Mouse (Mus musculus) fibroblast of lung, adult 2 months (primary cell): ENCODE measurements around the gene Tgfb1.
"Not testable (repeated sequence)": the region's sequence is repeated elsewhere in the genome, so short reads cannot be mapped to it uniquely, and the experiment has no call there.

Experiments
- DNase-seq: peaks from one replicate; pipeline ENCODE4 v3.0.0-alpha.2; 2011; ENCODE audit warnings: low read depth

Tgfb1 gene

DNA sequence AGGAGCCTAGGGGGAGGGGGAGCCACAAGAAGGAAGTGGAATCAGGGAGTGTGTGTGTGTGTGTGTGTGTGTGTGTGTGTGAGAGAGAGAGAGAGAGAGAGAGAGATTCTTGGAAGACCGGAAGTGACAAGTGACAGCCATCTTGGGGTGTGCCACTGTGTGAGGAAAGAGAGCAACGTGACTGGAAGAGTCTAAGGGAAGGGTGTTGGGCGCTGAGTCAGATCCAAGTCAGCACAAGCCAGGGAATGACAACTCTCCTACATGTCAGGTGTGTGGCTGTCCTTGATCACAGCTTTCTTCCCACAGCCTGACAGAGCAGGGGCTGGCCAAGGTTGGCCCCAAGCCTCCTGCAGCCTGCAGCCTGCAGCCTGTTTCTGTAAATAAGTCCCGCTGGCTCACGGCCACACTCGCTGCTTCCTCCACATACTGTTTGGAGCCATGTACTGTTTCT, 19.0 kb downstream of the Tgfb1 start:
- no peak for DNase-seq

DNA sequence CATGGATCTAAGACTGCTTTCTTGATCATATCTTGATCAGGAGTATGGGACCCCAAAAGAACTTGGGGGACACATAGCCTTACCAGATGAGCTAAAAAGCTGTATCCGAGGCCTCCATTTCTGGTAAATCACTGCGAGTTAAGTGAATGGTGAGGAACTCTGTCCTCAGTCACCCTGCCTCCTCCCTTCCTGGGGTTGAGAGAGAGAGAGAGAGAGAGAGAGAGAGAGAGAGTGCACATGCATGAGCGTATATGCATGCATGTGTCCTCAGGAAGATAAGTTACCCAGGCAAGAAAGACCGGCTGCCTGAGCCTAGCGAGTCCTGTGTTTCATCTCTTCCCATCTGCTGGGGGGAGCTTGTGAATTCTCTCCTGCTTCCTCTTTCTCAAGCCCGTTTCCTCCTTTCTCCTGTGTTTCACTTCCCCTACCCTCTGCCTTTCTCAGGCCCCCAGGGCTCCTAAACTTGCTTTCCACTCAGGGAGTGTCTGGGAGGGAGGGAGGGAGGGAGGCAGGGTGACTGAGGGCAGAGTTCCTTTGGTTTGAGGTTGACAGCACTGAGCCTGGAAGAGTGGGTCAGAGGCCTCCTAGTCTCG, 19.9 kb downstream of the Tgfb1 start:
- DNase-seq = no peak

DNA sequence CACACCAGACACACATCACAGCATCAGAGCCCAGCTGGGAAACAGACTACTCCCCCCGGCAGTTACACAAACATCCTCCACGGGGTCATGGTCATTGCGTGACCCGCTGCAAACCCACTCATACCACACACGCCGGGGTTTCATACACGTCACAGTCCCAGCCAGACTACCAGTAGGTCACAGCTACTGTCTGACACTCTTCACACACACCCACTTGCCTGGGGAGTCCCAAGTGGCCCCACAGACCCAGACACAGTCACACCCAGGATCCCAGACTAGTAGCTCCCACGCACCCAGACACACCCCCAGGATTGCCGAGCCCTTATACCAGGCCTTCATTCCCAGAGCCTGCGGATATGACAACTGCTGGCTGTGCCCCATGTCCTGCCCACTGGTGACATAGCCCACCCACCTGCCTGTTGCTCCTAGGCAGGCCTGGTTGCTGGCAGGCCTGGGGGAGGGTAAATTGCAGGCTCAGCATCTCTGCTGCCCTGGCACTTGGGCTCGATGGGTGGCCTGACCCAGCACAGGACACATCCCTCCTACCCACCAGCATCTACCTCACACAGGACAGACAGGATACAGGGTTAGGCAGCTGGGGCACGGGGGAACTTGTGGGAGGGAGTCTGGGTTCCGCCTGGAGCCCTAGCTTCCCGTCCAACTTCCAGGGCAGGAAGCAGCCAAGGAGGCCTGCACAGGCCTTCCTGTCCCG, 20.9 kb downstream of the Tgfb1 start:
- peak; percentile 71 for DNase-seq

DNA sequence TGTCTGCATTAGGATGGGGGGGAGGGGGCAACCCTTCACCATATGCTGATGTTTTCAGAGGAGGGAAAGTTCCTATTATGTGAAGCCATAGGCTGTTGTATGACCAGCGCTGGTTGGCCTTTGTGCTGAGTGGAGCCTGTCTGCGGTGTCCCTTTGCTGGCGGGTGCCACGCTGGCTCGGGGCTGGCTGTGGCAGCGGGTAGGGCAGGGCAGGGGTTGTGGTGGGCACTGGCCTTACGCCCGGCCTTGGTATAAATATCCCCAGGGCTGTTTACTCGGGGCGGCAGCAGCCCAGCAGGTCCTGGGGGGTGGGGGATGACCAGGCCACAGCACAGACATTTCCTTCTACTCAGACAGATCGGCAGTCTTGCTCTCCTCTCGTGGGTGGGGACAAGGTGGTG, 23.2 kb downstream of the Tgfb1 start:
- no peak for DNase-seq

DNA sequence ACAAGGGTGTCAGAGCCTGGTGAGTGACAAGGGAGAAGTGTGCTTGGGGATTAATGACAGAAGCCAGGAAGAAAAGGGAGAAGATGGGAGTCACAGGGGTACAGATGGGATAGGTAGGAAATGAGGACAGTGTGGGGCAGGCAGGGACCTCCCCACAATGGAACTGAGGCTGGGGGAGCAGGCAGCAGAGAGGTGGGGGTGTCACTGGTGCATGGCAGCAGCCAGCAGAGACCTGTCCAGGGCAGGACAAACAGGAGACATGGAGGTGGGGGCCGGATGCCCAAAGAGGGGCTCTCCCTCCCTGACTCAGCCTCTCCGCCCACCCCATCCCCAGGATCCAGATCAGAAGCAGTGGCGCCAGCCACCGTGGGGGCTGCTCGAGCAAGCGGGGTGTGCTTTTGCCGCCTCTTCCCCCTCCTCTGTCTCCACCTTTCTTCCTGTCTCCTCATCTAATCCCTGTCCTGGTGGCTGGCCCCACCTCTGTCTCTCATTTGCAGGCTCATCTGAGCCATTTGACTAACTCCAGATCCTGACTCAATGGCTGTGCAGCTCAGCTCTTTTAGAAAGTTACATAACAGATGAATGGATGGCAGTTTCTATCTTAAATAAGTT, 23.8 kb downstream of the Tgfb1 start:
- no peak for DNase-seq

DNA sequence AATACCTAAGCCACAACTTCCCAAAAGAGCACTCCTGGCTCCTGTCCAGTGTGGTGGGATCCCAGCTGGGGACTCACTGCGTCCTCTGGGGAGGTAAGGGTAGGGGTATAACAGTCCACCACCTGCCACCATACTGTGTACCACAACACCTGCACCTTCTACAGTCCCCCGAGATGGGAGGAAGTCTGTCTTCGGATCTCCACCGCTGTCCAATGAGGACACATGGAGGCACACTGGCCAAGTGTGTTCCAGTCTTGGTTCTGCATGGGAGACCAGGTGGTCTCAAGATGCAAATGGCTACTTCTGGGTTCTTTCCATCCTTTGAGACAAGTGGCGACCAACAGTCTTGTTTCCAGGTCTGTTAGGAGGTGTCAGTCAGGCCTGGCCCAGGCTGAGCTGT, 24.4 kb downstream of the Tgfb1 start:
- DNase-seq = no peak

DNA sequence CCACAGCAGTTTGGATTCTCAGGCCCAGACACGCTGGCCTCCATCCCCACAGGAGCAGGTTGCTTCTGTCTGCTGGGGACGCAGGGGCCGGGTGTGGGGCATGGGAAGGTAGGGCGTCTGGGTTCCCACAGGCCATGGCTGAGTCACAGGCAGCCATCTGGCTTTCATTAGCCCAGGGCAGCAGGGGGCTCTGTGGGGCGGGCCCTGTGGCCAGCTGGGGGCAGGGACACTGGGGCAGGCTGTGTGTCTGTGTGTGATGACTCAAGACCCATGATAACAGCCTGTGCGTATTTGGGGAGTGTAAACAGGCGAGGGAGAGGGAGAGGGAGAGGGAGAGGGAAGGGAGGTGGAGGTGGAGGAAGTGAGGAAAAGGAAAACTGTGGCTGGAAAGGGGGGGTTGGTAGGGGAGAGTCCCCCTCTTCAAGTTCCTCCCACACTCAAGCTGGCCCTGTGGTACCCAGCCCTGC, 25.0 kb downstream of the Tgfb1 start:
- DNase-seq = peak; percentile 99

DNA sequence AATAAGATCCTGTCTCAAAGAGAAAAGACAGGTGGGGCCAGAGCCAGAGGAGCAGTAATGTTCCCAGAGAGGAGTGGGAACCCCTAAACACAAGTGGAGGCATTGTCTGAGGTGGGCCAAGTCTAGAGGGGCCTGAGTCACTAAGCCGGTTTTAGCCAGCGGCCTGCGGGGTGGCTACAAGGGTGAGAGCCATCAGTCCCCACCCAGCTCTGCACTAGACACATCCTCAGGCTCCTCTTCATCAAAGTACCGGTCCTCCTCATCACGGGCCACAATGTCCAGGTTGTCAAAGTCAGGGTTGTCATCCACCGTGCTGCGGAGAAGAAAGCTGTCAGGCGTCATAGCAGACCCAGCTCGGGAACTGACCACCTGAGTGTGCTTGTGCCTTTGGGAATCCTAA, 26.0 kb downstream of the Tgfb1 start:
- no peak for DNase-seq

DNA sequence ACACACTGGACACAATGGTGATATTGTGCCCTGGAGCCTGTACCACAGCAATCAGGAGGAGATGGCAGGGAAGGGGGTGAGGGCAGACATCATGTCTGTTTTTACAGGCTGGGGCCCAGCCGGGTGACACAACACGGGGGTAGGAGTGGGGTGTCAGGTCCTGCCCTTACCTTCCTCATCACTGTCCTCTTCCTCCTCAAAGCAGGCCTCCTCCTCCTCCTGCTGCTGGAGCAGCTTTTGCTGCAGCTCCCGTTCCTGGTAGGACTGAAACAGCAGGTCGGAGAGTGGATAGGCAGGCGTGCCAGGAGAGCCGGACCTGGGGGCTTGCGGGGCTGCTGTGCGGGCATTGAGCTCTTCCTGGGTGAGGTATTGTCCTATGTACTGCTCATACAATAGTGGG, 27.8 kb downstream of the Tgfb1 start:
- DNase-seq = no peak

DNA sequence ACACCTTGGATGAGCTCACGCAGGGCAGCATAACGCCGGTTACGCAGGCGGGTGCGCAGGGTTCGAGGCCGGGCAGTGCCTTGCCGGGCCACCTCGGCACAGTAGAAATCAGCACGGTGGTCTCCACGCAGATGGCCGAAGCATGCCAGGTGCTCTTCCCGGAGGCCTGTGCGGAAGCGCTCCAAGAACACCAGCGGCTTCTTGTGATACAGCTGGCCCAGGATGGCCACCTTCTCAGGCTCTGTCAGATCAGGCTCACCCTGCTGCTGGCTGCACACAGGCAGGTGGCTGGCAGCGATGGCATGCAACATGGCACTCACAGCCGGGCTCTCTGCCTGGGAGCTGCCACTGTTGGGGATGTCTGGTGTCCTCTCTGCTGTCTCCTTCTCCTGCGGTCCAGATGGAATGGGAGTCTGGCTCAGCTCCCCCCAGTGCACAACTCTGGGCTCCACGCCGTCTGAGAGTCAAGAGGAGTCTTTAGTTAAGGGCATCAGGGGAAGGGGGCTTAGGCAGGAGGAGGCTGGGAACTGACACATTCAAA, 29.0 kb downstream of the Tgfb1 start:
- DNase-seq = no peak

DNA sequence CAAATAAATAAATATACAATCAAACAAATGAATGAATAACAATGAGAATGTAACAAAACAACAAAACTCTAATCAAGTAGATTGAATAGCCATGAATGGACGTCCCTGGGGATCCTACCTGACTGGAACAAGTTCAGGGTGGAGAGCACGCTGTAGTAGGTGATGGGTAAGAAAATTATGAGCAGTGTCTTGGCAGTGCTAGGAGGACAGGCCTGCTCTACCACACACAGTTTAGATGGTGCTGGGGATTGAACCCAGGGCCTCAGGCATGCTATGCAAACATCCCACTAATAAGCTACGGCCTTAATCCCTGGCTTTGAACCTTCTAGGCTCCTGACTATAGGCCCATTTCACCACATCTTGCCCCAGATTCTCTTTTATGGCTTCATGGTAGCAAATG, 30.7 kb downstream of the Tgfb1 start:
- DNase-seq = no peak

DNA sequence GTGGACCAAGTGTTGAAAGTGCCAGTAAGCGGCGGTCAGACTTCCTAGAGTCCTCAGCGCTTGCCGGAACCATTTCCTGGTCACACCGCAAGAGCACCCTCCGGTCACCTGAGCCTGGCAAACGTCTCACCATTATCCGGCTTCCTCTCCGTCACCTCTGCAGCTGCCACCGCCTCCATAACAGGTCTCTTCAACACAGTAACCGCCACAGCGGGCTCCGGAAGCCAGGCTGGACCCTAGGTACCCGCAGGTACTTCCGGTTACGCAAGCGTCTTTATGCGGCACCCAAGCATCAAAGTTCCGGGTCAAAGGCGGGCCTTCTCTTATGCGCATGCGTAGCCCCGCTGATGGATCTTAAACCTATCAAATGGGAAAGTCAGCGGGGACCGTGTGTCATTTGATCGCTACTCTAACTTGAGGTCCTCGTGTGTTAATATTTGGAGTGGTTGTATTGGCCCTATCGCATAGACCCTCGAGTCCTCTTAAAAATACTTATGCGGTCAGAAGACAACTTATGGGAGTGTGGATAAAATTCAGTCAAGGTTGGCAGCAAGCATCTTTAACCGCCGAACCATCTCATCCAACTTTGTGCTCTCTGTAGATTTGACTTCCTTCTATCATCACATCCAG, 32.1 kb downstream of the Tgfb1 start, which contains the start of gene Ccdc97:
Gene Ccdc97 (minus strand): TSS at position 301 of the 630 bp plus-strand sequence.
- peak; percentile 87 for DNase-seq

DNA sequence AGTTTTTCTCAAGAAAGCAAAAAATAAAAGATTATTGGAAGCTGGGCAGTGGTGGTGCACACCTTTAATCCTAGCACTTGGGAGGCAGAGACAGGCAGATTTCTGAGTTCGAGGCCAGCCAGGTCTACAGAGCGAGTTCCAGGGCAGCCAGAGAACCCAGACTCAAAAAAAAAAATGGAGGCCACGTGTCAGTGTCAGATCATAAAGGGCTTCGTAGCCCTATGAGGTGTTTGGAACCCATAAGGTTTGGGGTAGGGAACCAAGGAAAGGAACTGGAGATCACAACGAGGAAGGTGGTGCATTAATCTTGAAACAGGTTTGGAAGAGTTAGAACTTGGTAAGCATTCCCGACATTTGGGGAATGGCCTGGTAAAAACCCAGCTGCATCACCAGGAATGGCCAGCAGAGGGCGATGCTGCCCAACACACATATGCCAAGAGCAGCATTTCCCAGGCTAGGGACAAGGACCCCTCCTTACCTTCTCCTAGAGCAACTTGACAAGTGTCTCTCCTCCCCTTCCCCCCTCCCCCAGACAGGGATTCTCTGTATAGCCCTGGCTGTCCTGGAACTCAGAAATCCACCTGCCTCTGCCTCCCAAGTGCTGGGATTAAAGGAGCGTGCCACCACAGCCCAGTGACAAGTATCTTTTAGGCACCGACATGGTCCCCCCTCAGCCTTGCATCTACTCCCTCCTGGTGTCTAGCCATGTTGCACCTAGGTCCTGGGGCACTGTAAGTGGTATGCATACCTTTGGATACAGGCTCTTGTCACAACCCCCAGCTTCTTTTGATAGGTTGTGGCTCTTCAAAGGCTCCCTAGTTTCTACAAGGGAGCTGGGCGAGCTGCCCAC, 33.2 kb downstream of the Tgfb1 start:
- no peak for DNase-seq

DNA sequence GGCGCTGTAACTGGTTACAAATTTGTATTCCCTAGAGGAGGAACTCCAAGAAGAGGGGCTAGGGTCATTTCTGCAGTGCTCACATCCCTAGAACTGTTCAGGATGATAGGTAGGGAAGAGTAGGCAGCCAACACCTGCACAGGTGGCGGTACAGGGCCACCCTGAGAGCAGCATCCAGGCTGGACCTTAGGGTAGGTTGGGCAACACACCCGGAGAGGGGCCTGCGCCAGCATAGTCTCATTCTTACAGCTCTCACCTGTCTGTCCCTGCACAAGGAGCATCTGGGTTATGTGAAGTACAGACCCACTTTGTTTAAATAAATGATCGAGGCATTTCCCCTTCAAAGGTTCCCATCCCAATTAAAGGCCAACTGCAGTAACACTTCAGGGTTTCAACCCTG, 34.0 kb downstream of the Tgfb1 start:
- DNase-seq = no peak

DNA sequence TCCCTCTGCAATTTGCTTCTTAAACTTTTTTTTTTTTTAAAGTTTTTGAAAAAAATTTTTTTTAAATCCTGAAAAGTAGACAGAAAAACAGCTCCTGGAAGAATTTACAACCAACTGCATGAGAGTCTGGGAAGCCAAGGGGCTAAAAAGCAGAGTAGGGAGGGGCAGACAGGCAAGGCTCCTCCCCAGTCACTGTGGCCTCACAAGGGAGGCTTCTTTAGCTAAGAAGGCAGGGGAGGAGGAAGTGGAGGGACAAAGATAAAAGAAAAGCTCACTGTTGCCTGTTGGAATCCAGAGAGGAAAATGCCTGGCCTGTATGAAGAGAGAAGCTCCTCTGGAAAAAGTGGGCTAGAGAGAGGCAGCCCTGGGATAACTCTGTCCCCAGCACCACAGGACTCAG, 35.0 kb downstream of the Tgfb1 start:
- not testable (repeated sequence) for DNase-seq

DNA sequence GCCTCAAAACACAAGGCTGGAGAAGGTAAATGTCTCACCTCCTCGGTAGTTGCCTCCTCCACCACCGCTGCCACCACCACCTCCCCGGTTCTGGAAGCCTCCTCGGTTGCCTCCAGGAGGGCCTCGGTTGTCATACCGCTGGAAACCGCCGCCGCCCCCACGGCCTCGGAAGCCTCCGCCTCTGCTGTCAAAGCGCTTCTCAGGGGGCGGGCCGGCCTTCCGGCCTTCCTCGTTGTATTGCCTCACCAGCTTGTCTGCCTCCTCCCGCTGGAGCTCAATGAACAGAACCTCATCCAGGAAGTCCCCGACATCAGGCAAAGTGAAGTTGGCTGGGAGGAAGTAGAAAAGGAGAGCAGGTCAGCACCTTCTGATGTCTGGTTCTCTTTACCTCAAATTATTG, 39.1 kb downstream of the Tgfb1 start:
- DNase-seq = no peak

DNA sequence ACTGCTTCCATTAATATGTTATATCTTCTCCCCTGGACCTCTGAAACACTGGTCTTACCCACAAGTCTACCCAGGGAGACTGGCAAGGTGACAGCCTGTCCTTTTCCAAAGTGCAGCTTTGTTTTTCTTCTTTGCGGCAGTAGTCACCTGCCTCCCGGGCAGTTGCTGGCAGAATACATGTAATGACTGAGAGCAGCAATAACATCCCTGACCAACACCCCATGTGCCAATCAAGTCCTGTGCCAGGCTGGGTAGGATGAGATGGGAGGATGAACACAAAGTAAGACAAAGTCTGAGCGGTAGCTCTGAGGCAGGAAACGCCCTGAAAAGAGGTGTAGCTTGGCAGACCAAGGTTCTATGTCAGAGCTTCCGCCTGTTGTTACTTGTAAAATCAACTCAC, 41.0 kb downstream of the Tgfb1 start:
- no peak for DNase-seq

DNA sequence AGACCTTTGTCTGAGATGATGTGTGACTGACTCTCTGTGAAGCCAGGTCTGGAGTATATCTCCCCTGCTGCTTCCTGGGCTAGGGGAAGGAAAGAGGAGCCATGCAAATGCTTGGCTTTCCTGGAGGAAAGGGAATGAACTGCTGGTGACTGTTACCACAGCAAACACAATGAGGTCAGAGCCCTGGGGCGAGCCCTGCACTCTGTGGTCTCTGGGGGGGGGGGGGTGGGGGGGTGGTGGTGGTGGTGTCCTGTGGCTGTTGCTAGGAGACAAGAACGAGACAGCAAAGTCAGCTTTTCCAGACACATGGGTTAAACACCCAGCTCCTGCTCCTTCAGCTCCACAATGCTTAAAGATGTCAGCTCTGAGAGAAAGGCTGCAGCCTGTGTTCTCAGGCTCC, 42.6 kb downstream of the Tgfb1 start:
- no peak for DNase-seq

DNA sequence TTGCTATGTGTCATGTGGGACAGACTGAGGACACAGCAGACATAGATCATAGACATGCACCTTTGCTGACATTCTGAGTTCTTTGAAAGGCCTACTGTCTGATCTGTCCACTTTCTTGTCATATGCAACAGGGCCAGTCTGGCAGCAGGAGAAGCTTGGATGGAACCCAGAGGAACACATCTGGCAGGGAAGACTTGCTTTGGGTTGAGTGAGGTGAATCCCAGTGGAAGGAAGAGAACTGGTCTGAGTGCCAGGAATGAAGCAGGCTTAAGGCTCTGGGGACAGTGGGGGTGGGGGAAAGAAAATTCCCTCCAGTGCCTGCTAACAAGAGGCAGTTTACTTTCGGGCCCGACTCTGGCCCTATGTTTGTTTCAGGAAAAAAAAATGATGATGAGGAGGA, 43.1 kb downstream of the Tgfb1 start:
- no peak for DNase-seq

DNA sequence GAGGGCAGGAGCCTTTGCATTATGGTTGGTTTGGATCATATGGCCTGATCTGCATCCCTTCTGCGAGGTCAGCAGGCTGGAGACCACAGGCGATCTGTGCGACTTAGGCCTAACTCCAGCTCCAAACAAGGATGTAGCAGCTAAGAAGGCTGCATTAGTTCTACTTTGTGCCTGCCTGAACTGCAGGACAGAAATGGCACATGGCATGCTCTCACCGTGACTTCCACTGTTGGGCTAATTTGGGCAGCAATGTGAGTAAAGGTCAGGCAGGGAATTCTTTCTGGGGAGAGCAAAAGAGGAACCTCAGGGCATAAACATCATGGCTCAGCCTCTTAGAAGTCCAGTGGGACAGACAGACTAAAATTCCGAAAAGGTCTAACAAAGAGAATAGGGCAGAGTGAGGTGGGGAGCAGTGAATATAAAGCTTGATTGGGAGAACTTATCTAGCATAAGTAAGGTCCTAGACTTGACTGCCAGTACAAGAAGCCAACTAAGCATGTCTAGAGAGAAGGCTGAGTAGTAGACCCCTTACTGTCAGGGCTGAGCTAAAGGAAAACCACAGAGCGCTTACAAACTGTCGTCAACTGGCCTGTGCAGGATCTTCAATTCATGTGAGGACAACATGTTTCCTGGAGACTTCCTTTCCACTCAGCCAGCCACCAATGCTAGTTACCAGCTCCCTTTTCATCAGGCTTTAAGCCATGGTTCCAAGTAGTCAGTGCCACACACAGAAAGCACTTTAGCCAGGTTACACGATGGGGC, 44.7 kb downstream of the Tgfb1 start:
- no peak for DNase-seq

DNA sequence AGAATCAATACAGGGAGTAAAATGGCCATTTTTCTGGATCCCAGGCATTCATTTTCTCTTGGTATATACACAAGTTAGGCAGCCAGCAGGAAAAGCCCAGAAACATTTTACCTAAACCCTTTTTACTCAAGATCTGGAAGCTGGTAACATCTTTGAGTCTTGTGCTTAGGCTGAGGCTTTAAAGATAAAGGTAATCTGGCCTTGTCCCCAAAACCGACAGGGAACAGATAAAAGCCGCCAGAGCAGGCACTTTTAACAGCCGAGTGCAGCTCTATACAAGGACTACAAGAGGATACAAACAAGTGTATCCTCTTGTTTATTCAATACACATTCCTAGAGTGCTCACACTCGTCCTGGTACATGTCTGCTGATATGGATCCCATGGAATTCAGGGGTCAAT, 48.2 kb downstream of the Tgfb1 start:
- no peak for DNase-seq
